ENCODE assay signal across 10 mouse cellular contexts in the genomic region with DNA sequence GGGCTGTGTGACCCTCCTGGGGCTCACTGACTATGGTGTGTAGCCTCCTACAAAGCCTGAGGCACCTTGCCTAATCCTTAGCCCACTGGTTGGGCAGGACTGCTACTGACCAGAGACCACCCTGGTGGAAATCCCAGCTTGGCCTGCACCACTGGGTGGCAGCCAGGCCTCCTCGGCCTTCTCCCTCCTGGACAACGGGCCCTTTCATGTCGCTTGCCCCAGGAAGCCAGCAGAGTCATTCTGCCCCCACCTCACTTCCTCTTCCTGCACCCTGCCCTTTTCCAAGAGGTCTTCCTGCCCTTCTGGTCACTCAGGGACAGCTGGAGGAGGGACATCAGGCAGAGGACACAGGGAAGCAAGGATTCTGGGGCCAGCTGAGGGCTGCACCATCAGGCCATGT.
DNase-seq lines count a peak whose midpoint lies in the region; ATAC-seq lines count a peak whose summit lies in the region.
"Had no signal": no experiment of that assay in that cellular context is flagged by ENCODE, and none has a peak within 500 bp of the region (broad histone marks: within the 10 kb centered on the region; RNA-seq: fewer than 3 reads in every experiment).

No protein-coding gene starts in this region.

- WGBS in neural tube, embryonic 13.5 days, result 54% methylated on average over 3 of the region's 3 CpGs

- no peak overlapping the region for H3K4me3 ChIP-seq in neural tube, embryonic 13.5 days

- no peaks in the 10 kb centered on the region for H3K9me3 ChIP-seq in neural tube, embryonic 13.5 days

- intact Hi-C loops in heart, postnatal 14 days (cut with DNase I), result loop anchor here (2.0 to 5.0 kb wide), 2 partner anchors 42 to 273 kb away; no protein-coding TSS in a partner anchor

- no peak for ATAC-seq in neural tube, embryonic 13.5 days (ENCODE audit: low read depth)

- peak; percentile 97 for DNase-seq in heart, adult 11 months
- no peak for DNase-seq in heart, postnatal 14 days
- no peak for DNase-seq in neural tube, embryonic 10.5 days (ENCODE audit: extremely low spot score, low spot score)
- peak; percentile 33 to 57 for DNase-seq in kidney, postnatal 4 days
- peak; percentile 46 for DNase-seq in retina, postnatal 1 day
- no peak for DNase-seq in spleen, adult 12 weeks (ENCODE audit: low spot score)
- DNase-seq in frontal cortex, postnatal 36 days (ENCODE audit: low spot score in 2 of 2), result no peak
- DNase-seq: layer of hippocampus, postnatal 36 days; thymus, postnatal 25 days had no signal

- peaks cover 55% of the 10 kb centered on the region for H3K4me1 ChIP-seq in neural tube, embryonic 13.5 days (replicated peaks)

- H3K27ac ChIP-seq in neural tube, embryonic 13.5 days (replicated peaks), result peak overlapping the region; percentile 68

- no peak overlapping the region for H3K4me2 ChIP-seq in neural tube, embryonic 13.5 days

- no peaks in the 10 kb centered on the region for H3K27me3 ChIP-seq in neural tube, embryonic 13.5 days

- H3K36me3 ChIP-seq in neural tube, embryonic 13.5 days, result no peaks in the 10 kb centered on the region

- no peak overlapping the region for H3K9ac ChIP-seq in neural tube, embryonic 13.5 days

Comparison
In these comparisons a context has a peak if more than half of its experiments do, and no peak if none do; other contexts are left out.
1. DNase-seq: peak in heart, adult 11 months (single experiment), kidney, postnatal 4 days (2 of 2) and retina, postnatal 1 day (single experiment); none in heart, postnatal 14 days (0 of 2), neural tube, embryonic 10.5 days (single experiment), spleen, adult 12 weeks (single experiment) and frontal cortex, postnatal 36 days (0 of 2).